Mouse (Mus musculus): Measurements from ENCODE around the gene Acvr1b.

DNA sequence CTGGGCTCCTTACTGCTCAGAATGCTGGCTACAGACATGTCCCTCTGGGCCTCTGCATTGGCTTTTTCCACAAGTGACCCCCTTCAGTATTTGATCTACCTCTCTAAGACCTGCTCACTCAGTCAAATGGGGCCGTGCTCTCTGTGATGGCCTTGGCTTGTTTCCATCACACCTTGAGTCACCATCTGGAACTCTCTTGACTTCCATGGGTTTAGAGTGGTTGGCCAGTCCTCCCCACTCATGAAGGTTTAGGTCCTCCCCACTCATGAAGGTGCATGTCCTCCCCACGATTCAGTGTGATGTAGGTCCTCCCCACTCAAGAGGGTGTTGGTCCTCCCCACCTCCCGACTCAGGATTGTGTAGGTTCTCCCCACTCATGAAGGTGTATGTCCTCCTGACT, 59.3 kb downstream of the Acvr1b start:
- TF ChIP-seq CTCF (IDR thresholded peaks at IDR 0.05; ENCODE audit: control insufficient read depth, insufficient read depth, insufficient read length) (no peak), FOSL1 (IDR thresholded peaks at IDR 0.05; ENCODE audit: insufficient read depth, low read length, poor library complexity, severe bottlenecking) (no peak), MYOG (IDR thresholded peaks at IDR 0.05; ENCODE audit: control insufficient read depth, extremely low read depth, insufficient read length) (no peak), MAX (IDR thresholded peaks at IDR 0.05) (no peak), USF1 (IDR thresholded peaks at IDR 0.05; ENCODE audit: low read depth) (no peak)

Measured in C2C12 (cell line).